8 mouse cellular contexts compared by ENCODE assay signal in the genomic region with DNA sequence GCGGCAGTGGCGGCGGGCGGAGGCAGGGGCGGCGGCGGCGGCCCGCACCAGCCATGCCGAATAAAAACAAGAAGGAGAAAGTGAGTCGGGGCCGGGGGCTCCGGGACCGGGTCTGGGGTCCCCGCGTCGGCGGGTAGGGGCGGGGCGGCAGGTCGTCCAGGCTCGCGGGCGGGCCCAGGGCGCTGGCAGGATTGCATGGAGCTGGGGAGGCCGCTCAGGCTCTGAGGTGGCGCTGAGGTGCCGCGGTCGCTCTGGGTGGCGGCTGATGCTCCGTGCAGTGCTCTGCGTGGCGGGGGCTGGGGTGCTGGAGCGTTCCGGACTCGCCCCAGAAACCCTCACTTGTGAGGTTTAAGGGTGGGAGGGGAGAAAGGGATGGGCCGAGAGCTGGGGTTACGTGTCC. TPM values are rescaled to one million over a fixed set of nuclear protein-coding genes. Genes with fewer than 3 reads are reported as not detected.
A peak's percentile ranks its signal among the peaks of the same experiment; 100 is the strongest.
DNase-seq lines count a peak whose midpoint lies in the region; ATAC-seq and TF ChIP-seq lines count a peak whose summit lies in the region.

No protein-coding gene starts in this region.

- TF ChIP-seq POLR2A in cerebellum, adult 2 months (IDR thresholded peaks at IDR 0.05; ENCODE audit: borderline replicate concordance, insufficient read depth, low read length): no peak
- no peak for TF ChIP-seq POLR2A in myocyte (IDR thresholded peaks at IDR 0.05; ENCODE audit: insufficient read length, low read depth)

- TF ChIP-seq CTCF in cerebellum, adult 2 months (IDR thresholded peaks at IDR 0.05; ENCODE audit: borderline replicate concordance, insufficient read depth, low read depth, low read length): no peak
- TF ChIP-seq CTCF in stomach, postnatal 0 days (IDR thresholded peaks at IDR 0.05; ENCODE audit: low read depth): no peak

- H3K27me3 ChIP-seq in cerebellum, adult 2 months (ENCODE audit: control insufficient read depth, insufficient read depth, low read length): no peaks in the 10 kb centered on the region
- H3K27me3 ChIP-seq in liver, embryonic 12.5 days (replicated peaks): peaks cover 33% of the 10 kb centered on the region
- H3K27me3 ChIP-seq in myocyte (ENCODE audit: control insufficient read depth, insufficient read depth, insufficient read length): peaks cover 14% of the 10 kb centered on the region
- no peaks in the 10 kb centered on the region for H3K27me3 ChIP-seq in stomach, postnatal 0 days (ENCODE audit: control insufficient read depth, insufficient read depth, low read length)

- peak overlapping the region; percentile 87 for H3K4me3 ChIP-seq in cerebellum, adult 2 months (replicated peaks; ENCODE audit: insufficient read depth, low read depth, low read length)
- peak overlapping the region; percentile 82 for H3K4me3 ChIP-seq in liver, embryonic 12.5 days
- H3K4me3 ChIP-seq in myocyte: peak overlapping the region; percentile 80
- H3K4me3 ChIP-seq in stomach, postnatal 0 days (ENCODE audit: low read depth, low read length): peak overlapping the region; percentile 85

- no peaks in the 10 kb centered on the region for H3K36me3 ChIP-seq in liver, embryonic 12.5 days
- H3K36me3 ChIP-seq in myocyte (ENCODE audit: control insufficient read depth, insufficient read depth): no peaks in the 10 kb centered on the region
- H3K36me3 ChIP-seq in stomach, postnatal 0 days (ENCODE audit: control insufficient read depth, insufficient read depth, low read length): no peaks in the 10 kb centered on the region; the same call in 1 of the 2 replicates

- H3K4me1 ChIP-seq in cerebellum, adult 2 months (ENCODE audit: control insufficient read depth, insufficient read depth, low read length): peaks cover 5% of the 10 kb centered on the region; the same call in 1 of the 2 replicates
- peaks cover 20% of the 10 kb centered on the region for H3K4me1 ChIP-seq in liver, embryonic 12.5 days
- no peaks in the 10 kb centered on the region for H3K4me1 ChIP-seq in stomach, postnatal 0 days (replicated peaks; ENCODE audit: control insufficient read depth, insufficient read depth)

- H3K9me3 ChIP-seq in liver, embryonic 12.5 days (replicated peaks): no peaks in the 10 kb centered on the region
- H3K9me3 ChIP-seq in stomach, postnatal 0 days (ENCODE audit: control insufficient read depth, low read length): no peaks in the 10 kb centered on the region

- H3K79me2 ChIP-seq in myocyte (ENCODE audit: control insufficient read depth, insufficient read depth): no peaks in the 10 kb centered on the region

- DNase-seq in right cerebral cortex, adult 18-20 months: peak; percentile 55
- DNase-seq in right cerebral cortex, adult 2 months (ENCODE audit: low spot score in 2 of 2): no peak
- DNase-seq in cerebellum, adult 2 months: peak; percentile 69 to 71
- DNase-seq in gastrocnemius, postnatal 10 days: peak; percentile 54
- peak; percentile 71 for DNase-seq in stomach, postnatal 0 days (ENCODE audit: low spot score)

- H3K27ac ChIP-seq in cerebellum, adult 2 months (ENCODE audit: insufficient read depth, low read length): 0 out of 2 replicates have a peak overlapping the region, but pooled peaks have one; percentile 37
- peak overlapping the region; percentile 93 for H3K27ac ChIP-seq in liver, embryonic 12.5 days
- H3K27ac ChIP-seq in stomach, postnatal 0 days (replicated peaks): peak overlapping the region; percentile 90

- under 1% methylated on average over 36 of the region's 39 CpGs for WGBS in cerebellum, adult 2 months
- WGBS in liver, embryonic 12.5 days (ENCODE audit: insufficient replicate concordance): 1% methylated on average over 36 of the region's 39 CpGs
- 0% methylated on average over 32 of the region's 39 CpGs for WGBS in stomach, postnatal 0 days

- ATAC-seq in inflammation-experienced regulatory T-cells, adult 6 months: peak; percentile 5
- ATAC-seq in liver, embryonic 12.5 days: peak; percentile 62
- ATAC-seq in stomach, postnatal 0 days (ENCODE audit: low FRiP score, low TSS enrichment): peak; percentile 50

- TF ChIP-seq EP300 in stomach, postnatal 0 days (optimal IDR thresholded peaks at IDR 0.05): no peak

- H3K9ac ChIP-seq in liver, embryonic 12.5 days: peak overlapping the region; percentile 82
- peak overlapping the region; percentile 92 for H3K9ac ChIP-seq in stomach, postnatal 0 days (ENCODE audit: low read length)

- peak overlapping the region; percentile 35 for H3ac ChIP-seq in myocyte (ENCODE audit: control insufficient read depth, insufficient read length)

- H3K4me2 ChIP-seq in liver, embryonic 12.5 days: peak overlapping the region; percentile 97
- H3K4me2 ChIP-seq in myocyte (ENCODE audit: low read depth): peak overlapping the region; percentile 74
- H3K4me2 ChIP-seq in stomach, postnatal 0 days (replicated peaks; ENCODE audit: low read depth): peak overlapping the region; percentile 80

TF ChIP-seq in myocyte, 11 proteins besides CTCF, POLR2A, EP300 and RAD21:
- TF ChIP-seq REST (IDR thresholded peaks at IDR 0.05; ENCODE audit: insufficient read depth, insufficient read length) (no peak), E2F4 (IDR thresholded peaks at IDR 0.05; ENCODE audit: insufficient read depth) (no peak), TCF12 (IDR thresholded peaks at IDR 0.05; ENCODE audit: insufficient read depth, poor library complexity, severe bottlenecking) (no peak), MYOG (IDR thresholded peaks at IDR 0.05; ENCODE audit: control insufficient read depth in 1 of 3, insufficient read depth in 1 of 3, insufficient read length in 2 of 3, low read depth in 2 of 3) (no peak), CEBPB (IDR thresholded peaks at IDR 0.05; ENCODE audit: insufficient read depth, poor library complexity, severe bottlenecking) (no peak), POLR2AphosphoS2 (IDR thresholded peaks at IDR 0.05; ENCODE audit: insufficient read length, low read depth) (no peak), USF1 (IDR thresholded peaks at IDR 0.05; ENCODE audit: low read depth) (no peak), MAX (IDR thresholded peaks at IDR 0.05; ENCODE audit: low read depth) (no peak), TCF3 (IDR thresholded peaks at IDR 0.05; ENCODE audit: insufficient read length, low read depth) (no peak), SRF (IDR thresholded peaks at IDR 0.05; ENCODE audit: control insufficient read depth, insufficient read length, low read depth) (no peak), MYOD1 (IDR thresholded peaks at IDR 0.05; ENCODE audit: control insufficient read depth in 1 of 3, insufficient read length in 2 of 3, low read depth in 2 of 3) (no peak)

RNA-seq across cellular contexts. Expression of gene Ppp2r5c, which starts 0.4 kb away (rescaled TPM):
- polyA plus RNA-seq in cerebellum, adult 2 months (2012; rRNA removed): 117 and 136 TPM in 2 replicates
- total RNA-seq in gastrocnemius, postnatal 10 days (2021): 10 to 100 TPM; 69.5 to 75.7 TPM
- 100 to 1,000 TPM; 506 to 623 (median 523) TPM for polyA plus RNA-seq in inflammation-experienced regulatory T-cells, adult 6 months (2017; shearing (Covaris generic))
- 103 and 105 TPM in 2 replicates for polyA plus RNA-seq in liver, embryonic 12.5 days (2016; fragmentation: Nextera tagmentation; extraction: Ambion mirVana)
- polyA plus RNA-seq in myocyte (2012; fragmentation: generic; extraction: Trizol): 42.1 TPM
- 113 TPM in 2 replicates for polyA plus RNA-seq in stomach, postnatal 0 days (2015; fragmentation: Nextera tagmentation; extraction: Ambion mirVana)

Comparison
In these comparisons a context has a peak if more than half of its experiments do, and no peak if none do; other contexts are left out.
1. DNase-seq: peak in right cerebral cortex, adult 18-20 months (single experiment), cerebellum, adult 2 months (2 of 2), gastrocnemius, postnatal 10 days (single experiment) and stomach, postnatal 0 days (single experiment); none in right cerebral cortex, adult 2 months (0 of 2).
2. H3K27ac ChIP-seq: peak in every context shown above with its lines; median percentile 93 in liver, embryonic 12.5 days; 90 in stomach, postnatal 0 days; 37 in cerebellum, adult 2 months.
3. ATAC-seq: peak in every context shown above with its lines; median percentile 62 in liver, embryonic 12.5 days; 50 in stomach, postnatal 0 days; 5 in inflammation-experienced regulatory T-cells, adult 6 months.
4. Peak in every context shown above with its lines, with median percentiles within 50 percentile points of each other: H3K4me3 ChIP-seq and H3K4me2 ChIP-seq.